Mouse (Mus musculus) central nervous system, embryonic 18 days (tissue): ENCODE data around the gene Degs2. TPM values are rescaled to one million over a fixed set of nuclear protein-coding genes. Genes with fewer than 3 reads are reported as not detected.

Experiments used
- polyA plus RNA-seq: library from polyadenylated mRNA; depleted of rRNA; stranded (reverse); fragments of >200 nt; gene quantifications from 2 replicates; pipeline ENCODE4 v1.2.3, GENCODE M21; 2012; rRNA removed

Degs2 gene
- polyA plus RNA-seq: 0.21 and 0.35 TPM in 2 replicates

DNA sequence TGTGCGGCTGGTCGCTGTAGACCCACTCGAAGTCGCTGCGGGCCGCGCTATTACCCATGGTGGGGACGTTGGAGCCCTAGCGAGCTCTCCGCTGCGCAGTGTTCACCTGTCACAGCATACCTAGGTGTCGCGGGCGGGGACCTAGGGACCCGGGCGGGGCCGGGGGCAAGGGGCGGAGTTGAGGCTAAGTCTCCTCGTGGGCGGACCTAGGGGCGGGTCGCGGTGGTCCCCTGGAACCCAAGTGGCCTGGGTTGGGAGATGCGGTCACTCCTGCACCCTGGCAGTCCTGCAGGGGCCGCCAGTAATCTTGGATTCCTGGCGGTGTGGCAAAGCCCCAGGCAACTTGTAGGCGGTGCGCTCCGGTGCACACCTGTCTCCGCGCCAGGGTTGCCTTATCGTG, at the start of gene Degs2:
TSS of gene Degs2 (minus strand) at position 131 of the 400 bp plus-strand sequence.

Other genes starting within 250 kb of the Degs2 start
- gene Evl, start 147.6 kb downstream of the Degs2 start, polyA plus RNA-seq: 382 and 401 TPM in 2 replicates
- gene Yy1, start 90.7 kb upstream of the Degs2 start, polyA plus RNA-seq: 24.7 and 26.4 TPM in 2 replicates
- gene Slc25a29, start 133.6 kb upstream of the Degs2 start, polyA plus RNA-seq: 17.4 and 18.1 TPM in 2 replicates
- gene Slc25a47, start 133.7 kb upstream of the Degs2 start, polyA plus RNA-seq: 11.3 and 13.3 TPM in 2 replicates
- gene Wdr25, start 191.3 kb upstream of the Degs2 start, polyA plus RNA-seq: 9.7 and 10.3 TPM in 2 replicates
- gene Wars, start 191.9 kb upstream of the Degs2 start, polyA plus RNA-seq: 101 and 109 TPM in 2 replicates